Mouse (Mus musculus) stomach, postnatal 0 days (tissue): Measurements from ENCODE around the gene Fam161b.

Source experiments
- CTCF ChIP-seq: IDR thresholded peaks from 2 replicates; pipeline ENCODE4 v1.5.1; 2016; ENCODE audit warnings: antibody characterized with exemption, low read depth, mild to moderate bottlenecking, moderate library complexity
- EP300 ChIP-seq: optimal IDR thresholded peaks from 2 replicates; pipeline ENCODE3; 2016; ENCODE audit warnings: antibody characterized with exemption

- TF ChIP-seq EP300 = no peak
- TF ChIP-seq CTCF = no peak
Measured at GRCm38 (mm10) chr12:84365137-84365536, 3.5 kb upstream of the Fam161b start.
